Mouse (Mus musculus) retina, embryonic 14.5 days (tissue): ENCODE results near the gene Fcgr3.

Experiments used
- DNase-seq: peaks from one replicate; pipeline ENCODE4 v3.0.0-alpha.2; 2015; ENCODE audit warnings: low spot score

Gene Fcgr3

GRCm38 (mm10) chr1:171050774-171051173 is 14.0 kb downstream of the Fcgr3 start:
- no peak for DNase-seq

GRCm38 (mm10) chr1:171049263-171049662 is 15.5 kb downstream of the Fcgr3 start:
- DNase-seq = no peak

DNA sequence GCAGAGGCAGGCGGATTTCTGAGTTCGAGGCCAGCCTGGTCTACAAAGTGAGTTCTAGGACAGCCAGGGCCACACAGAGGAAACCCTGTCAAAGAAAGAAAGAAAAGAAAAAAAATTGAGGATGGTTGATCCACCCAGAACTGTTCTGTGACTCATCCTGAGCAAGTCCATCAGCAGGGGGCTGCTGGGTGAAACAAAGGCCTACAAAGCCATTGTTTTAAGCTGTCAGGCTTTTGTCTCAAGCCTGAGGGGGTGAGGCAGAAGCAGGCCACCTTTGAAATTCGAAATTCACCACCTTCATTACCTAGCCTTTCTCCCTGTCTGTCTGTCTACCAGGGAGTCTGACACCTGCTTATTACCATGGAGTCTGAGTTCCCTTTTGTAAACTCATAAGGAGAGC is 18.2 kb downstream of the Fcgr3 start:
- DNase-seq = no peak

- peak; percentile 63 for DNase-seq
These were observed 19.7 kb downstream of the Fcgr3 start for GRCm38 (mm10) chr1:171045079-171045465.

DNA sequence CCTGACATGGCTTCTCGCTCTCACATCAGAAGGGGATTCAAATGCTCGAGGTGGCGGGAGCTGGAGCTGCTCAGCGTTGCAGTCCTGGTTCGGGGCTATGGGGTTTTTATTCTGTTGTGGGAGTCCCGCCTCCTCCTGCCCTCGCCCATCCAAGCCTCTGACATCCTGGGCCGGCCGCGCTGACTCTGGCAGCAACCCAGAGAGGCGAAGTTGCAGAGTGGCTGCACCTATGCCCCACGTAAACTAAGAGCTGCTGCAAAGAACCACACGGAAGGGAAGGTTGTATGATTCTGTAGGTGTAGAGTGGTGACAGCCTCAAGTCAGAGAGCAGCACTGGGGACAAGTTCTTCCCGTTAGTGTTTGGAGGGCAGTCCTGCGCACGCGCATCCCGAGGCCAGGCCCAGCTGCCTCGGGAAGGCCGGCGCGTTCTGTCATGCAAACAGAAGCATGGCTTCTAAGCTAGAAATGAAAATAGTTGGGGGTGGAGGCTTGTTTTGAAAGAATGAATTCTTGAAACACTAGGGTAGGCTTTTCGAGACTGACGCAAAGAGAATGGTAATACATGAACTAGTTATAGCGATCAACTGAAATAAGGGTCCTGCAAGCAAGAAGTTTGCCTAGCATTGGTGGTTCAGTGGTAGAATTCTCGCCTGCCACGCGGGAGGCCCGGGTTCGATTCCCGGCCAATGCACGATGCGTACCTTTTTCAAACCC is 20.2 kb downstream of the Fcgr3 start:
- DNase-seq = peak; percentile 89

- DNase-seq = peak; percentile 29
These were observed 21.1 kb downstream of the Fcgr3 start for GRCm38 (mm10) chr1:171043594-171044153.

DNA sequence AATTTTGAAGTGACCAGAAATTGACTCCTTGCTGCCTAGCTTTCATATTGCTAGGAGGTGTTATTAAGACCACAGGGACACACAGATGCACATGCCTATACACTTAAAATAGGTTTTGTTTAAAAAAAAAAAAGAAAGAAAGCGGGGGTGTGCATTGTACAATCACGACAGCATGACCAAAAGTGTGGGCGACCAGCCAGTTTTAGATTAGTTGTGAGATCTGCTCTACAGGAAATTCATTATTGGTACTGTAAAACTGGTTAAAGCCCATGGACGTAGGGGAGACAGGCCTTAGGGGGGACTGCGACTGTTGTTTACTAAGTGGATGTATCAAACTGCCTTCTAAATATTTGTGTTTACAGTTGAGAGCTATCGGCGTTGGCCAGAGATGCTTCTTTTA is 24.9 kb downstream of the Fcgr3 start:
- no peak for DNase-seq

DNA sequence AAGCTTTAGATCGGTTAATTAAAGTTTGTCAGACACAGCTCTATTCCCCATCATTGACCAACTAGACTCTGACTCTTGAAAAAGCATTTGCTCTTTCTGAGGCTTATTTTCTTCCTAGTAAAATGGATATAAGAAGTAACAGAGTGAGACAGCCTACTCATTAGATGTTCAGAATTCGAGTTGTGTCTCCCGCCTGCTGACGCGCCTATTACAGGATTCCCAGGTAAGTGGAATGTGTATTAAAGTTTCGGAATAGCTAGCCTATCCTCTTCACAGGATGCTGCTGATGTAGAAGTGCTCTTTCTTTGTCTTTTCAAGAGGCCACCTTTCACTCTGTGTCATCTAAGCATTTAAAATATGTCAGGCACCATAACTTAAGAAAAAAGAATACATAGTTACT is 25.6 kb downstream of the Fcgr3 start:
- DNase-seq = peak; percentile 50

- DNase-seq = peak; percentile 92
These were observed 26.6 kb downstream of the Fcgr3 start for GRCm38 (mm10) chr1:171037861-171038721.

DNA sequence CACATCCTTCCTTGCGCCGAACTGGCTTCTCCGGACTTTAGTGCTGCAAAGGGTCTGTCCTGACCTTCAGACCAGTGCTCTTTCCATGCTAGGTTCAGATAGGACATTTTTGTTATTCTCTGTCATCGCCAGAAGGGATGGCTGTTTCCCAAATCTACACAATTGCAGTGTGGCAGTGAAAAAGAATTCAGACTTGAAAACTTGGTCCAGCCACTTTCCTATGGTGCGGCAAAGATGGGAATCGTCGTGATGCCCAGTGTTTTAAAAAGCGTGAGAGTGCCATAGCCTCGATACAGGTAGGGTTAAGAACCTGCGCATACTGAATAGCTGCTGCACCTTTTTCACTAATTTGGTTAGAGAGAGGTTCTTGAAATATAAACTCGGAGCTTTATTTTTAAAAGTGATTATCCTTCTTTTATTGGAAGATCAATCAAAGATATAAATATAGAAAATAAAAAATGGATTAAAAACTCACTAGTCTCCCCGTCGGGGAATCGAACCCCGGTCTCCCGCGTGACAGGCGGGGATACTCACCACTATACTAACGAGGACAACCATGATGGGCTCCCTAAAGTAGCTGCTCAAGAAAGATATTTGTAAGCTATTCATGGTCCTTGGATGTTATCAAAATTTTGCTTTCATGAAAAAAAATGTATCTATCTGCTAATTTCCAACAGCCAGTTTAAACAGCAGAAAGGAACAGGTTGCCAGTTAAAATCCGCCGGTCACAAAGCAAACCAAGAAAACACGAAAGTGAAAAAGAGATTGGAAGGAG is 28.0 kb downstream of the Fcgr3 start:
- peak; percentile 90 for DNase-seq

GRCm38 (mm10) chr1:171035611-171036010 is 29.1 kb downstream of the Fcgr3 start:
- no peak for DNase-seq

GRCm38 (mm10) chr1:171034201-171034600 is 30.5 kb downstream of the Fcgr3 start:
- no peak for DNase-seq

DNA sequence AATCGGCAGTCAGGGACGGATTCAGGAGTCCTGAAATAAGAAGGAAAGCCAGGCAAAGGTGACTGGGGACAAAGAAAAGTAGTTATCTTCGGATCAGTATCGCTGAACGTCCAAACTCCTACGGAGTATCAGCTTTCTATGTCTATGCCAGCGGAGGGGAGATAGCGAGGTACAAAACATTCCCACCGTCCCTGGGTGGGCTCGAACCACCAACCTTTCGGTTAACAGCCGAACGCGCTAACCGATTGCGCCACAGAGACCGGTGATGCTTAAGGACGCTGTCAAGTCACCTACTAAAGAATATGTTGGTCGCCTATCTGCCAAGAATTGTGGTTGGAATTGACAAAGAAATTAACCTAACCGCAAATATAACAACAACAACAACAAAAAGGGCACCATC is 31.0 kb downstream of the Fcgr3 start:
- DNase-seq = peak; percentile 94

GRCm38 (mm10) chr1:171033196-171033595 is 31.5 kb downstream of the Fcgr3 start:
- DNase-seq = no peak

DNA sequence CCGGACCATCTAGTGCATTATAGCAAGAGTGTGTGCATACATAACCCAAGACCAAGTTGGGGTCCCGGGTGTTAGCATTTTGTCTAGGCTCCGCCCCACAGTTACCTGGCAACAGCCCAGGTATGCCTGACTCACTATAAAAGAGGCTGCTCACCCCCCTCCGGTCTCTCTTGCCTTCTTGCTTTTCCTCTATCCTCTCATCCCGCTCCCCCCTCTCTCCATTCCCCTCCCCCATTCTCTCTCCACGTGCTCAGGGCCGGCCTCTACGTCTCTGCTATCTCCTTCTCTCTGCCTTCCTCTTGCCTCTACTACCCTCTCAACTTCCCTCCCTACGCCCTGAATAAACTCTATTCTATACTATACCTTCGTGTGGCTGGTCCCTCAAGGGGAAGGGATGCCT is 32.0 kb downstream of the Fcgr3 start:
- DNase-seq = no peak

- no peak for DNase-seq
These were observed 33.0 kb downstream of the Fcgr3 start for GRCm38 (mm10) chr1:171031752-171032151.

GRCm38 (mm10) chr1:171019311-171019950 is 45.3 kb downstream of the Fcgr3 start:
- DNase-seq = no peak

- no peak for DNase-seq
These were observed 46.0 kb downstream of the Fcgr3 start, which contains the start of gene Fcgr4 for GRCm38 (mm10) chr1:171018737-171019136. Gene Fcgr4, plus strand, starts transcription at chr1:171018920.

- DNase-seq = no peak
These were observed 47.1 kb downstream of the Fcgr3 start for GRCm38 (mm10) chr1:171017468-171018158.

DNA sequence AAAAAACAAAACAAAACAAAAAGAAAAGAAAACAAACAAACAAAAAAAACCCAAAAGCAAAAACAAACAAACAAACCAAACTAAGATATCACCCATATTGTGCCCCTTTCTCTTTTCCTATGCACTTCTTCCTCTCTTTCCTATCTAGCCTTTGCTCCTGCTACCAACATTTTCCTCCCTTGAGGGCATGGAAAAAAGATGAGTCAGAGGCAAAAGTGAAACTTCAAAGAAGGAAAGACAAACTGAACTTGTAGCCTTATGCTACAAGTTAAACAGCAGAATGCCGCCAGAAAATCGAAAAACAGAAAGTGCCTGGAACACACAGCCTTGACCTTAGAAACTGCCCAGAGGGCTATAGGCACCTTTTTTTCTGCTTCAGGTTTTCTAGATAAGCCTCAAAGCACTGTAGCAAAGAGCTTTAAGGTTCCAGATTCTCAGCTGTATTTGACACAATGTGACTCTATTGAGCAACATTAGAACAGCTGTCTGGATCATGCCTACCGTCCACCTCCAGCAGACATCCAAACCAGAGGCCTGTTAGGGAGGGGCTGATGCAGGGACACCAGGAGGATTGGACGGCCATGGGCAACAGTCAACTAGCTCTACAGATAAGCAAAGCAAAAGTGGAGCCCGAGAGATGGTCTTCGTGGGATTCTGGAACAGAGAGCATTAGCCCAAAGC is 47.9 kb downstream of the Fcgr3 start:
- DNase-seq = no peak
